In the genomic region with DNA sequence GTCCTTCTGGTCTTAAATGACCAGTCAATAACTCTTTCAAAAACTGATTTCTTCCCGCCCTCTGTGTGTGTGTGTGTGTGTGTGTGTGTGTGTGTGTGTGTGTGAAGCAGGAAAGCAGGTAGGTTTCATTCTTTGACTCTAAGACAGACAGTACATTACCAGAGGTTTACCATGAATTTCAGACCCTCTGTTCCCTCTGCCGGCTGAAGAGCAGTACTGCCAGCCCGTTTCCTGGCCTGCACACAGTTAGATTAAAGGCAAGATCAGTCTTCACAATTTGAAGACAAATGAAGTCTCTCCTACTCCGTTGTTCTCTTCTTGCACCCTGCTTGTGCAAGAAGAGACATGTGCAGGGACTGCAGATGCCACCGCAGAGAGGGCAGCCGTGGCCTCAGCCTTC, we compare ENCODE assay signal across 10 mouse cellular contexts.
DNase-seq lines count a peak whose midpoint lies in the region; ATAC-seq and TF ChIP-seq lines count a peak whose summit lies in the region.
"Had no signal": no experiment of that assay in that cellular context is flagged by ENCODE, and none has a peak within 500 bp of the region (broad histone marks: within the 10 kb centered on the region; RNA-seq: fewer than 3 reads in every experiment).

No protein-coding gene starts in this region.

- H3K4me2 ChIP-seq in embryonic facial prominence, embryonic 12.5 days (replicated peaks): peak overlapping the region; percentile 22; the same call in 1 of the 2 replicates
- H3K4me2 ChIP-seq in myocyte (ENCODE audit: low read depth): peak overlapping the region; percentile 45
- H3K4me2 ChIP-seq: stomach, embryonic 15.5 days had no signal

- peak; percentile 30 for DNase-seq in adrenal gland, postnatal 10 days
- DNase-seq in adrenal gland, adult 2 months: no peak
- DNase-seq in left cerebral cortex, adult 18-20 months (ENCODE audit: low spot score in 2 of 2): peak; percentile 34 to 40
- no peak for DNase-seq in left cerebral cortex, adult 8-10 months (ENCODE audit: low spot score in 2 of 2)
- no peak for DNase-seq in thymus, adult 18-20 months
- DNase-seq: lung, postnatal 14 days had no signal

- 61% methylated on average over 6 of the region's 6 CpGs for WGBS in embryonic facial prominence, embryonic 12.5 days

- no peak for ATAC-seq in embryonic facial prominence, embryonic 12.5 days (ENCODE audit: insufficient number of reproducible peaks, insufficient read depth, low FRiP score, low TSS enrichment)
- no peak for ATAC-seq in megakaryocyte-erythroid progenitor cell, adult 5-6 weeks (replicated peaks; ENCODE audit: low FRiP score, low TSS enrichment, poor library complexity, severe bottlenecking)

- H3ac ChIP-seq in myocyte (ENCODE audit: control insufficient read depth, insufficient read length): no peak overlapping the region

- H3K9me3 ChIP-seq in embryonic facial prominence, embryonic 12.5 days: no peaks in the 10 kb centered on the region
- H3K9me3 ChIP-seq: stomach, embryonic 15.5 days had no signal

- no peaks in the 10 kb centered on the region for H3K36me3 ChIP-seq in embryonic facial prominence, embryonic 12.5 days
- H3K36me3 ChIP-seq in myocyte (ENCODE audit: control insufficient read depth, insufficient read depth): no peaks in the 10 kb centered on the region
- H3K36me3 ChIP-seq: stomach, embryonic 15.5 days had no signal

- no peaks in the 10 kb centered on the region for H3K79me2 ChIP-seq in myocyte (ENCODE audit: control insufficient read depth, insufficient read depth)

- no peaks in the 10 kb centered on the region for H3K27me3 ChIP-seq in embryonic facial prominence, embryonic 12.5 days
- no peaks in the 10 kb centered on the region for H3K27me3 ChIP-seq in myocyte (ENCODE audit: control insufficient read depth, insufficient read depth, insufficient read length)
- H3K27me3 ChIP-seq: stomach, embryonic 15.5 days had no signal

- no peak for TF ChIP-seq POLR2A in myocyte (IDR thresholded peaks at IDR 0.05; ENCODE audit: insufficient read length, low read depth)

- peaks cover 10% of the 10 kb centered on the region; the same call in 1 of the 2 replicates for H3K4me1 ChIP-seq in embryonic facial prominence, embryonic 12.5 days
- H3K4me1 ChIP-seq: stomach, embryonic 15.5 days had no signal

- H3K9ac ChIP-seq in embryonic facial prominence, embryonic 12.5 days: no peak overlapping the region
- H3K9ac ChIP-seq: stomach, embryonic 15.5 days had no signal

- H3K27ac ChIP-seq in embryonic facial prominence, embryonic 12.5 days: no peak overlapping the region; the same call in 1 of the 2 replicates
- H3K27ac ChIP-seq: stomach, embryonic 15.5 days had no signal

- no peak overlapping the region for H3K4me3 ChIP-seq in embryonic facial prominence, embryonic 12.5 days
- no peak overlapping the region for H3K4me3 ChIP-seq in myocyte
- H3K4me3 ChIP-seq: stomach, embryonic 15.5 days had no signal

TF ChIP-seq in myocyte, 11 proteins besides CTCF, POLR2A, EP300 and RAD21:
- TF ChIP-seq TCF12 (IDR thresholded peaks at IDR 0.05; ENCODE audit: insufficient read depth, poor library complexity, severe bottlenecking) (no peak), REST (IDR thresholded peaks at IDR 0.05; ENCODE audit: insufficient read depth, insufficient read length) (no peak), TCF3 (IDR thresholded peaks at IDR 0.05; ENCODE audit: insufficient read length, low read depth) (no peak), MYOD1 (IDR thresholded peaks at IDR 0.05; ENCODE audit: control insufficient read depth in 1 of 3, insufficient read length in 2 of 3, low read depth in 2 of 3) (no peak), CEBPB (IDR thresholded peaks at IDR 0.05; ENCODE audit: insufficient read depth, poor library complexity, severe bottlenecking) (no peak), E2F4 (IDR thresholded peaks at IDR 0.05; ENCODE audit: insufficient read depth) (no peak), MYOG (IDR thresholded peaks at IDR 0.05; ENCODE audit: control insufficient read depth in 1 of 3, insufficient read depth in 1 of 3, insufficient read length in 2 of 3, low read depth in 2 of 3) (no peak), SRF (IDR thresholded peaks at IDR 0.05; ENCODE audit: control insufficient read depth, insufficient read length, low read depth) (no peak), USF1 (IDR thresholded peaks at IDR 0.05; ENCODE audit: low read depth) (no peak), MAX (IDR thresholded peaks at IDR 0.05; ENCODE audit: low read depth) (no peak), POLR2AphosphoS2 (IDR thresholded peaks at IDR 0.05; ENCODE audit: insufficient read length, low read depth) (no peak)

Comparison
In these comparisons a context has a peak if more than half of its experiments do, and no peak if none do; other contexts are left out.
1. DNase-seq: peak in adrenal gland, postnatal 10 days (single experiment) and left cerebral cortex, adult 18-20 months (2 of 2); none in adrenal gland, adult 2 months (single experiment), left cerebral cortex, adult 8-10 months (0 of 2) and thymus, adult 18-20 months (0 of 2).